Mouse (Mus musculus): Measurements from ENCODE around the gene Gm10401.
"Not testable (repeated sequence)": the region's sequence is repeated elsewhere in the genome, so short reads cannot be mapped to it uniquely, and the experiment has no call there.

The Gm10401 gene

DNA sequence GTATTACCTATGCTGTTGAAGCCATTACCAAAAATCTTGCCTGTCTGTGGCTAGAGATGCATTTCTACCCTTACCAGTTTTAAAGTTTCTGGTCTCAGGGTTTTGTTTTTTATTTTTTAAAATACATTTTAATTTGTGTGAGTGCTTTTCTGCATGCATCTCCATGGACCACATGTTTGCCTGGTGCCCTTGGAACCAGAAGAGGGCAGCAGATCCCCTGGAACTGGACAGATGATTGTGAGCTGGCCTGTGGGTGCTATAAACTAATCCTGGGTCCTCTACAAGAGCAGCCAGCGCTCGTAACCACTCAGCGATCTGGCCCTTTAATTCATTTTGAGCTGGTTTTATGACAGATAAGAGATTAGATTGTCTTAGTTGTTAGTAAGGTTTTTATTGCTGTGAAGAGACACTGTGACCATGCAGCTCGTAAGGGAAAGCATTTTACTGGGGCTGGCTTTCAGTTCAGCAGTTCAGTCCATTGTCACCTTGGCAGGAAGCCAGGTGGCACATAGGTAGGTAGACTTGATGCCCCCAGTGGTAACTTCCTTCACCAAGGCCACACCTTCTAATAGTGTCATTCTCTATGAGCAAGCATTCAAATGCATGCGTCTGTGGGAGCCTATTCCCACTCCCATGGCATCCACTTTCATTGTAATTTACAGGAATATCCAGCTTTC is 8.4 kb downstream of the Gm10401 start:
- peaks cover 84% of the 10 kb centered on the region for H3K36me3 ChIP-seq (ENCODE audit: insufficient read depth, low read length)
- H3K9me3 ChIP-seq (ENCODE audit: low read length) = no peaks in the 10 kb centered on the region
- peaks cover 56% of the 10 kb centered on the region for H3K4me1 ChIP-seq (replicated peaks; ENCODE audit: low read depth, low read length)
- no peak for TF ChIP-seq POU5F1 (IDR thresholded peaks at IDR 0.05; ENCODE audit: borderline replicate concordance, low read length)
- peak; percentile 22; the same call in 1 of the 2 replicates for TF ChIP-seq CTCF (conservative IDR thresholded peaks at IDR 0.05; ENCODE audit: low read length)
- no peaks in the 10 kb centered on the region for H3K27me3 ChIP-seq (ENCODE audit: insufficient read depth, low read length)
- H3K4me3 ChIP-seq (replicated peaks; ENCODE audit: low read length) = no peak overlapping the region

DNA sequence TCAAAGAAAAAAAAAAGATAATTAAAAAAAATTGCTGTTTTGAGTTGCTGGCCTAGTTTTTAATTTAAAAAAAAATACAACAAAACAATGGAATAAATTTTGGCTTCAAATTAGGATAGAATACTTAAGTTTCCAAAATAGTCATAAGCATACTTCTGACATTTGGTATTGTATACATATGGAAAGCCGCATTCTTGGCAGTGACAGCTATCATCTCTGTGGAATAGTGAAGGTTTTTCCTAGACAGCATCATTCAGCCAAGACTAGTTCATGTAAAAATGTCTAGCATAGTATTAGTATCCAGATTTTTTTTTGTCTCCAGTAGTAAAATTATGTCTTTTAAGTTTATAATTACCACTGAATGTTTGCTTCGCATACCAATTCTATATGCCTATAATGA is 12.4 kb downstream of the Gm10401 start:
- no peak overlapping the region for H3K4me3 ChIP-seq (replicated peaks; ENCODE audit: low read length)
- no peaks in the 10 kb centered on the region for H3K27me3 ChIP-seq (ENCODE audit: insufficient read depth, low read length)
- TF ChIP-seq POU5F1 (IDR thresholded peaks at IDR 0.05; ENCODE audit: borderline replicate concordance, low read length) (no peak), CTCF (conservative IDR thresholded peaks at IDR 0.05; ENCODE audit: low read length) (no peak), NANOG (IDR thresholded peaks at IDR 0.05; ENCODE audit: borderline replicate concordance, low read length) (no peak)
- no peaks in the 10 kb centered on the region for H3K9me3 ChIP-seq (ENCODE audit: low read length)
- peaks cover 90% of the 10 kb centered on the region for H3K36me3 ChIP-seq (ENCODE audit: insufficient read depth, low read length)
- H3K4me1 ChIP-seq (replicated peaks; ENCODE audit: low read depth, low read length) = peaks cover 28% of the 10 kb centered on the region

DNA sequence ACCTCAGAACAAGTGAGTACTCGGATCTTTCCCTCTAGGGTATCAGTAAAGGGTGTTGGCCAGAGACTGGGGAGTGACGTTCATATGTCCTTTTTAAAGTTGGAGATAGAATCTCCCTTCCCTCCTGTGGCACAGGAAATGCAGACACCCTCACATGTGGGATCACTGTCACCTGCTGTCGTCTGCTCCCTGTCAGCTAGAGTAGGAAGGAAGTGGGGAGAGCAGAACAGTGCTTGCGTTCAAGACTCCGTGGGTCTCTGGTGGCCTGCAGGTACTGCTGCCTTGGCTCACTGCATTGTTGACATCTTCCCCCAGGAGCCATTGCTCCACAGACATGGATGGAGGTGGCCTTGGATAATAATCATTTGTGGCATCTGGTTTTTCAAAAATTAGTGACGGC is 14.6 kb downstream of the Gm10401 start:
- H3K4me3 ChIP-seq (replicated peaks; ENCODE audit: low read length) = no peak overlapping the region
- no peaks in the 10 kb centered on the region for H3K27me3 ChIP-seq (ENCODE audit: insufficient read depth, low read length)
- H3K4me1 ChIP-seq (replicated peaks; ENCODE audit: low read depth, low read length) = peaks cover 24% of the 10 kb centered on the region
- no peaks in the 10 kb centered on the region for H3K9me3 ChIP-seq (ENCODE audit: low read length)
- no peak for TF ChIP-seq NANOG (IDR thresholded peaks at IDR 0.05; ENCODE audit: borderline replicate concordance, low read length)
- TF ChIP-seq POU5F1 (IDR thresholded peaks at IDR 0.05; ENCODE audit: borderline replicate concordance, low read length) = no peak
- TF ChIP-seq CTCF (conservative IDR thresholded peaks at IDR 0.05; ENCODE audit: low read length) = no peak
- peaks cover 85% of the 10 kb centered on the region for H3K36me3 ChIP-seq (ENCODE audit: insufficient read depth, low read length)

GRCm38 (mm10) chr5:115081636-115082035 is 16.5 kb downstream of the Gm10401 start:
- Histone ChIP-seq H3K4me1 (replicated peaks; ENCODE audit: low read depth, low read length) (peaks cover 24% of the 10 kb centered on the region), H3K36me3 (ENCODE audit: insufficient read depth, low read length) (peaks cover 80% of the 10 kb centered on the region), H3K9me3 (ENCODE audit: low read length) (no peaks in the 10 kb centered on the region), H3K4me3 (replicated peaks; ENCODE audit: low read length) (no peak overlapping the region), H3K27me3 (ENCODE audit: insufficient read depth, low read length) (no peaks in the 10 kb centered on the region)
- no peak for TF ChIP-seq CTCF (conservative IDR thresholded peaks at IDR 0.05; ENCODE audit: low read length)
- no peak for TF ChIP-seq POU5F1 (IDR thresholded peaks at IDR 0.05; ENCODE audit: borderline replicate concordance, low read length)
- TF ChIP-seq NANOG (IDR thresholded peaks at IDR 0.05; ENCODE audit: borderline replicate concordance, low read length) = no peak

DNA sequence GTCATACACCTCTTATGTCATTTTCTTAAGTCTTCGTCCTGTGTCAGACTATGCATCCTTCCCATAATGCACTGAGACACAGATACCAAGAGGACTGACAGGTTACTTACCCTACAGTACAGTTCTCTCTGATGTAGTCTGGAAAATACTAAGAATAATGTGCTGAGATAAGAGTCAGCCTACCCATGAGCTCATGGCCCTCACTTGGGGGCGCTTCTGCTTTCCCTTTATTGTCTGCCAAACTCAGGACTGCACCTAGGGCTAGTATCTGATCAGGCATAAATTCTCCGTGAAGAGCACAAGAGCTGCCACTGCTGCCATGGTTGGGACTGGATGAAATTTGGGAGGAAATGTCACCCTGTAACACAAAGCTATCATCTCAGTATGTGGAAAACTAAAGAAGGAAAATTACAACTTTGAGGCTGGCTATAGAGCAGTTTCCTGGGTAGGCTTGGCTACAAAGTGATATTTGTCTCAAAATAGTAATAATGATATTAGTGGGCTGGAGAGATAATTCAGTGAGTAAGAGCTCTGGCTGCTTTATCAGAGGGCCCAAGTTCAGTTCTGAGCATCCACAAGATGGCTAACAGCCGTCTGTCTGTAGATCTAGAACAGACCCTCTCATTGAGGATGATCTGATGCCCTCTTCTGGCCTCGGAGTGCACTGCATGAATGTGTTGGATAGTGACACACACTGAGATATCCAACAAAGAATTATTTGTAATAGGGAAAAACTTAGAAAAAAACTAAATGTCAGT is 21.8 kb downstream of the Gm10401 start:
- Histone ChIP-seq H3K4me3 (replicated peaks; ENCODE audit: low read length) (no peak overlapping the region), H3K27me3 (ENCODE audit: insufficient read depth, low read length) (no peaks in the 10 kb centered on the region), H3K36me3 (ENCODE audit: insufficient read depth, low read length) (peaks cover 62% of the 10 kb centered on the region), H3K4me1 (replicated peaks; ENCODE audit: low read depth, low read length) (peaks cover 27% of the 10 kb centered on the region), H3K9me3 (ENCODE audit: low read length) (no peaks in the 10 kb centered on the region)
- TF ChIP-seq POU5F1 (IDR thresholded peaks at IDR 0.05; ENCODE audit: borderline replicate concordance, low read length) = no peak
- no peak for TF ChIP-seq NANOG (IDR thresholded peaks at IDR 0.05; ENCODE audit: borderline replicate concordance, low read length)
- peak; percentile 73 for TF ChIP-seq CTCF (conservative IDR thresholded peaks at IDR 0.05; ENCODE audit: low read length)

- Histone ChIP-seq H3K36me3 (ENCODE audit: insufficient read depth, low read length) (peaks cover 56% of the 10 kb centered on the region), H3K4me1 (replicated peaks; ENCODE audit: low read depth, low read length) (peaks cover 37% of the 10 kb centered on the region), H3K4me3 (replicated peaks; ENCODE audit: low read length) (no peak overlapping the region), H3K9me3 (ENCODE audit: low read length) (no peaks in the 10 kb centered on the region), H3K27me3 (ENCODE audit: insufficient read depth, low read length) (no peaks in the 10 kb centered on the region)
- TF ChIP-seq POU5F1 (IDR thresholded peaks at IDR 0.05; ENCODE audit: borderline replicate concordance, low read length) = no peak
Observed at GRCm38 (mm10) chr5:115074749-115075148, 23.3 kb downstream of the Gm10401 start.

GRCm38 (mm10) chr5:115073306-115073705 is 24.8 kb downstream of the Gm10401 start:
- Histone ChIP-seq H3K4me1 (replicated peaks; ENCODE audit: low read depth, low read length) (peaks cover 39% of the 10 kb centered on the region), H3K36me3 (ENCODE audit: insufficient read depth, low read length) (peaks cover 49% of the 10 kb centered on the region)
- H3K4me3 ChIP-seq (replicated peaks; ENCODE audit: low read length); H3K27me3 ChIP-seq (ENCODE audit: insufficient read depth, low read length); H3K9me3 ChIP-seq (ENCODE audit: low read length): not testable (repeated sequence)

- TF ChIP-seq NANOG (IDR thresholded peaks at IDR 0.05; ENCODE audit: borderline replicate concordance, low read length) = no peak
- TF ChIP-seq POU5F1 (IDR thresholded peaks at IDR 0.05; ENCODE audit: borderline replicate concordance, low read length) = no peak
- TF ChIP-seq CTCF (conservative IDR thresholded peaks at IDR 0.05; ENCODE audit: low read length) = no peak
- Histone ChIP-seq H3K9me3 (ENCODE audit: low read length) (no peaks in the 10 kb centered on the region), H3K27me3 (ENCODE audit: insufficient read depth, low read length) (no peaks in the 10 kb centered on the region), H3K36me3 (ENCODE audit: insufficient read depth, low read length) (peaks cover 46% of the 10 kb centered on the region), H3K4me1 (replicated peaks; ENCODE audit: low read depth, low read length) (peaks cover 49% of the 10 kb centered on the region), H3K4me3 (replicated peaks; ENCODE audit: low read length) (no peak overlapping the region)
Observed at GRCm38 (mm10) chr5:115072143-115072542, 26.0 kb downstream of the Gm10401 start.
